Mouse (Mus musculus) midbrain, embryonic 15.5 days (tissue): ENCODE measurements around the gene Nol4l. TPM values are rescaled to one million over a fixed set of nuclear protein-coding genes. Genes with fewer than 3 reads are reported as not detected.
A peak's percentile ranks its signal among the peaks of the same experiment; 100 is the strongest.

Experiments
- ATAC-seq: fragments of 200-750 bp; cut with Nextera tagmentation; replicated peaks from 2 replicates; pipeline ENCODE4 v1.8.0; 2017; ENCODE audit warnings: moderate TSS enrichment
- H3K27ac ChIP-seq: fragments of 300-500 bp; sonication (generic); 2 replicates; pipeline ENCODE4 v1.5.1; 2015; ENCODE audit warnings: mild to moderate bottlenecking, inconsistent platforms
- H3K27me3 ChIP-seq: fragments of 300-500 bp; sonication (generic); replicated peaks from 2 replicates; pipeline ENCODE4 v1.6.1; 2015; ENCODE audit warnings: inconsistent platforms
- H3K36me3 ChIP-seq: fragments of 300-500 bp; sonication (generic); replicated peaks from 2 replicates; pipeline ENCODE4 v1.6.1; 2015; ENCODE audit warnings: inconsistent platforms
- H3K4me1 ChIP-seq: fragments of 300-500 bp; sonication (generic); 2 replicates; pipeline ENCODE4 v1.6.1; 2015; ENCODE audit warnings: inconsistent platforms
- H3K4me2 ChIP-seq: fragments of 300-500 bp; sonication (generic); 2 replicates; pipeline ENCODE4 v1.6.1; 2015; ENCODE audit warnings: inconsistent platforms, mild to moderate bottlenecking, moderate library complexity
- H3K4me3 ChIP-seq: fragments of 300-500 bp; sonication (generic); 2 replicates; pipeline ENCODE4 v1.5.1; 2015; ENCODE audit warnings: mild to moderate bottlenecking, inconsistent platforms
- H3K9ac ChIP-seq: fragments of 300-500 bp; sonication (generic); 2 replicates; pipeline ENCODE4 v1.6.1; 2015; ENCODE audit warnings: mild to moderate bottlenecking, inconsistent platforms
- H3K9me3 ChIP-seq: fragments of 300-500 bp; sonication (generic); 2 replicates; pipeline ENCODE4 v1.6.1; 2016; ENCODE audit warnings: inconsistent platforms
- WGBS: fragments of 180-500 bp; shearing (Covaris S2); methylation state at CpG from one replicate; pipeline ENCODE4 v1.1.7; 2015; ENCODE audit warnings: mixed read lengths; 5-methylcytosine and 5-hydroxymethylcytosine counted together
- polyA plus RNA-seq: library from polyadenylated mRNA; unstranded; fragments of >200 nt; fragmentation: Nextera tagmentation; extraction: Ambion mirVana; gene quantifications from 2 replicates; pipeline ENCODE4 v1.2.1, GENCODE M21; 2015

Nol4l gene
- polyA plus RNA-seq, 1 experiment from 2014 or later, result 54.6 TPM

DNA sequence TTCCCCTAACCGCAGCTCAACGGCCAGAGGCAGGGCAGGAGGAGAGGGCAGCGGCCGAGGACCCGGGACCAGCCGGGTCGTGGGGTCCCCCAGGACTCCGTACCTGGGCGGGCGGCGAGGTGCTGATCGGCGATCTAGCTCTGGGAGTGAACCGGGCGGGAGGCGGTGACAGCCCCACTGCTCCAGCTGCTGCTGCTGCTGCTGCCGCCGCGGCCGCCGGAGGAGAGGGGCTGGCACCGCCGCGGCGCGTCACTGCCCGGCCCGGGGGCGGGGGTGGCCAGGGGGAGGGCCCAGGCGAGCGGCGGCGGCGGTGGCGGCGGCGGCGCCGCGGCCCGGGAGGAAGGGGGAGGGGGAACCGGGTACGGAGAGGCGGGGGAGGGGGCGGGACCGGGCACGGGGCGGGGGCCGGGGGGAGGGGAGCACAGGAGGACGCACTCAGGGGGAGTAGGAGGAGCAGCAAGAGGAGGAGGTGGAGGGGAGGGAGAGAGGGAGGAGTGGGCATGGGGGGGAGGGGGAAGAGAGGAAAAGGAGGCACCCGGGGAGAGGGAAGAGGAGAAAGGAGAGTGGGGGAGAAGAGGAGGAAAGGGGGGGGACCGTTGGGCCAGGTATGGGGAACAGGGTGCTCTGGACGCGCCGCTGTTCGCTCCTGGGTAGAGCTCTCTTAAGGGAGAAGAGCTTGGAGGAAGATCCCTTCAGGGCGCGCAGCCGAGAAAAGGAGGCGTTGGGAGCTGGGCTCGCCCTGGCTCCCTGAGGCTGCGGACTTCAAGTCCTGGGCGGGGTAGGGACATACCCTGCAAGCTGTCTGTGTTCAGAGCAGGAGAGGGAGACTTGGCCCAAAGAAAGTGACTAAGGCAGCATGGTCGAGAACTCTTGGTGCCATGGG is 85.3 kb downstream of the Nol4l start:
- 0% methylated on average over 41 of the region's 64 CpGs for WGBS
- Histone ChIP-seq H3K9ac (peak overlapping the region; percentile 98), H3K27me3 (no peaks in the 10 kb centered on the region)

DNA sequence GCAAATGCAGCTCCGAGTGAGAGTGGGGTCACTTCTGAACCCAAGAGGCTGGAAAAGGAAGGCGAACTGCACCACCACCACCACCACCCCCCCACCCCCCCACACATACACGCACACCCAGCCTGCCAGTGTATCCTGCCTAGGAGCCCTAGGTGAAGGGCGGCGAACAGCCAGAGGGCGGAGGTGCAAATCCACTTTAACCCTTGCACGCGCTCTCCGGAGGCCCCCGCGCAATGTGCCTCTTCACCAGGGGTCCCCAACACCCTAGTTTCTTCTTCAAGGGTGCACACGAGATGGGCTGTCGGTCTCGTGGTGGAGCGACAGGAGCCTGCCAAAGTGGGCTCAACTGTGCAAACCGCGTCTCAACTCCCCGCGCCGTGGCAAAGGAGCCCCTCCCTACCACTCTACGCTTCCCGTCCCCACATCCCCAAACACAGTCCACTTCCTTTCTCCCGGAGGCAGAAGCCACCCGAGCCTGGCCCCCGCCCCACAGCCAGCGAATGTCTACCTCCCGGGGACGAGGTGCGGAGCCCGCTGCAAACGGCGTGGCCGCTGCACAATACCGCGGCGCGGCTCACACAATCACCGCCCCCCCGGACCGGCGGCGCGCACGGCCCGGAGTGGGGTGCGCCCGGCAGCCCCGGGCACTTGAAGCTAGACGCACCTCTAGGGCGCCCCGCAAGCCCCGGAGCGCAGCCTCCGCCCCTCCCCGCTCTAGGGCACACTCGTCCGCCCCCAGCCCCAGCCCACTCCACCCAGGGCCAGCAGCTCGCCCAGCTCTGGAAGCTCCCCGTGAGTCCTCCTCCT is 86.1 kb downstream of the Nol4l start:
- Histone ChIP-seq H3K27me3 (no peaks in the 10 kb centered on the region), H3K4me2 (peak overlapping the region; percentile 96), H3K4me3 (peak overlapping the region; percentile 98), H3K4me1 (peaks cover 51% of the 10 kb centered on the region), H3K36me3 (no peaks in the 10 kb centered on the region), H3K9ac (peak overlapping the region; percentile 98), H3K27ac (peak overlapping the region; percentile 99), H3K9me3 (no peaks in the 10 kb centered on the region)
- WGBS, result under 1% methylated on average over 56 of the region's 59 CpGs
- ATAC-seq, result peak; percentile 56

More for the DNA sequence above, 85.3 kb downstream of the Nol4l start:
- peak overlapping the region; percentile 98 for H3K4me3 ChIP-seq
- peaks cover 44% of the 10 kb centered on the region for H3K4me1 ChIP-seq
- no peaks in the 10 kb centered on the region for H3K36me3 ChIP-seq
- H3K4me2 ChIP-seq, result peak overlapping the region; percentile 96
- no peaks in the 10 kb centered on the region for H3K9me3 ChIP-seq
- H3K27ac ChIP-seq, result peak overlapping the region; percentile 99
- ATAC-seq, result peak; percentile 74

DNA sequence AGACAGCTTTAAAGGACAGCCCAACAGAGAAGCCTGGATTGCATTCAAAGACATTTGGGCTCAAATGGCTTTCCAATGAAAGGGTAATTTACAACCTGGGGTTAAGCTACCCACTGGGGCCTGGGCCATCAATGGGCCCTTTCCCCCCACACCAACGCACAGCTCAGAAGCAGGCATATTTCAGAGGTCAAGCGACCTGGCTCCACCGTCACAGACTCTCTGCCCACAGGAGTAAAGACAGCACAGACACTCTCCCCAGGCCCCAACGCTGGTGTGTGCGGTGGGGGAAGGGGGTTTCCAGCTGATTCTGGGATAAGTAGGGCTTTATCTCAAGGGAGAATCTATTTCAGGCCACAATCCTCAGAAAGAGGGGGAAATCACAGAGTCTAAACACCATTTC is 87.1 kb downstream of the Nol4l start:
- WGBS, result 6% methylated on average over 5 of the region's 5 CpGs
- Histone ChIP-seq H3K4me1 (peaks cover 60% of the 10 kb centered on the region), H3K4me3 (peak overlapping the region; percentile 98)

DNA sequence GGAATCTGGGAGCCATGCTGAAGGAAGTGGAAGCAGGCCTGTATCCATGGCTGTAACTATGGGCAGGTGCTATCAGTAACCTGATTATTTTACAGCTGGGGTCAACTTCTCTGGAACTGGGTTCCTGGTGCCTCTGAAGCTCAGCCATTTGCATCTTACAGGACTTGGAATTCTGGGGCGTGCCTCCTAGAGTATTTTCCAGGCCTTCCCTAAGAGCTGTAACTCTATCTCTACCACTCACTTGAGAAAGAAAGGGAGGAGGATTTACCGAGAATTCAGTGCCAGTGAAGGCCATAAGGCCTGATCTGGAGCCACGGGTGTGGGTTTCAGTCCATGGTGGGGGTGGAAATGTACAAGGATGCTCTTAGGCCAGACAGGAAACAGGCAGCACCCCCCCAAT is 88.5 kb downstream of the Nol4l start:
- Histone ChIP-seq H3K4me2 (peak overlapping the region; percentile 96), H3K9ac (peak overlapping the region; percentile 14; the same call in 1 of the 2 replicates), H3K27ac (peak overlapping the region; percentile 9; the same call in 1 of the 2 replicates), H3K36me3 (no peaks in the 10 kb centered on the region), H3K27me3 (no peaks in the 10 kb centered on the region), H3K9me3 (no peaks in the 10 kb centered on the region), H3K4me1 (peaks cover 69% of the 10 kb centered on the region), H3K4me3 (0 out of 2 replicates have a peak overlapping the region, but pooled peaks have one; percentile 2)
- 35% methylated on average over 3 of the region's 3 CpGs for WGBS
- no peak for ATAC-seq

More for the DNA sequence above, 87.1 kb downstream of the Nol4l start:
- ATAC-seq, result no peak
- Histone ChIP-seq H3K27ac (peak overlapping the region; percentile 99), H3K9ac (peak overlapping the region; percentile 98), H3K4me2 (peak overlapping the region; percentile 96), H3K36me3 (no peaks in the 10 kb centered on the region), H3K27me3 (no peaks in the 10 kb centered on the region), H3K9me3 (no peaks in the 10 kb centered on the region)

DNA sequence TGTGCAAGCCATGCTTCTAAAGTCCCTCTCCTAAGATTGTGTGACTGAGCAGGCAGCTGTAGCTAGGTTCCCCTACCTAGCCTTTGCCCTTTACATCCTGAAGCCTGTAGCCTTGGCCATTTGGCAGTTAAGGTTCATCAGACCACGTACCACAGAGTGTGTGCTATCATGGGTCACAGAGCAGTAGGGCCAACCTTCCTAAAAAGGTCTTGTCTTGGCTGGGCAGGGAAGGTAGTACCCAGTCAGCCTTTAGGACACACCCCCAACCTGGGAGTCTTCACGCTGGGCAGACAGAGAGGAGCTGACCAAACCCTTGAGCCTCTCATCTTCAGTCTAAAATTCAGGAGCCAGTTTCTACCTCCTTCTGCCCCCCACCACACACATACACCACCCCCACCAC is 89.0 kb downstream of the Nol4l start:
- H3K4me3 ChIP-seq, result no peak overlapping the region
- WGBS, result 68% methylated on average over 2 of the region's 2 CpGs
- peak overlapping the region; percentile 96 for H3K4me2 ChIP-seq
- ATAC-seq, result no peak
- peaks cover 70% of the 10 kb centered on the region for H3K4me1 ChIP-seq
- no peaks in the 10 kb centered on the region for H3K27me3 ChIP-seq
- no peak overlapping the region for H3K27ac ChIP-seq
- H3K9me3 ChIP-seq, result no peaks in the 10 kb centered on the region
- H3K9ac ChIP-seq, result 0 out of 2 replicates have a peak overlapping the region, but pooled peaks have one; percentile 14
- no peaks in the 10 kb centered on the region for H3K36me3 ChIP-seq

DNA sequence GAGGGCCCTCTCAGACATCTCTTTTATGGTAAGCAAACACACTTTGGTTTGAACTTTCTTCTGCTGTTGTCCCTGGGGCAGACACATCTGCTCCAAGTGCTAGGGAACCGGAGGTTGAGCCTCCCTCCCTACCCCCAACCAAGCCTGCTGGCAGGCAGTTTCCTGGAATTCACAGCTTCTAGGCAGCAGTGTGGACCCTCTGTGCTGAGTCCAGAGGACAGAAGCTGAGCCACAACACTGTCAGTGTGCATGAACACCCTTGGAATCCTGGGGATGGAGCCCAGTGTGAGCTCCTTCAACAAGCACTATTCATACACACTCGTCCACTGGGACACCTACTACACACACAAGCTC is 92.5 kb downstream of the Nol4l start:
- WGBS, result 41% methylated on average over 2 of the region's 2 CpGs
- peaks cover 85% of the 10 kb centered on the region for H3K4me1 ChIP-seq
- no peak overlapping the region for H3K9ac ChIP-seq
- ATAC-seq, result no peak
- 0 out of 2 replicates have a peak overlapping the region, but pooled peaks have one; percentile 12 for H3K4me2 ChIP-seq
- no peaks in the 10 kb centered on the region for H3K9me3 ChIP-seq
- peaks cover 11% of the 10 kb centered on the region; the same call in 1 of the 2 replicates for H3K36me3 ChIP-seq
- no peak overlapping the region for H3K4me3 ChIP-seq
- peak overlapping the region; percentile 49; the same call in 1 of the 2 replicates for H3K27ac ChIP-seq
- H3K27me3 ChIP-seq, result no peaks in the 10 kb centered on the region

DNA sequence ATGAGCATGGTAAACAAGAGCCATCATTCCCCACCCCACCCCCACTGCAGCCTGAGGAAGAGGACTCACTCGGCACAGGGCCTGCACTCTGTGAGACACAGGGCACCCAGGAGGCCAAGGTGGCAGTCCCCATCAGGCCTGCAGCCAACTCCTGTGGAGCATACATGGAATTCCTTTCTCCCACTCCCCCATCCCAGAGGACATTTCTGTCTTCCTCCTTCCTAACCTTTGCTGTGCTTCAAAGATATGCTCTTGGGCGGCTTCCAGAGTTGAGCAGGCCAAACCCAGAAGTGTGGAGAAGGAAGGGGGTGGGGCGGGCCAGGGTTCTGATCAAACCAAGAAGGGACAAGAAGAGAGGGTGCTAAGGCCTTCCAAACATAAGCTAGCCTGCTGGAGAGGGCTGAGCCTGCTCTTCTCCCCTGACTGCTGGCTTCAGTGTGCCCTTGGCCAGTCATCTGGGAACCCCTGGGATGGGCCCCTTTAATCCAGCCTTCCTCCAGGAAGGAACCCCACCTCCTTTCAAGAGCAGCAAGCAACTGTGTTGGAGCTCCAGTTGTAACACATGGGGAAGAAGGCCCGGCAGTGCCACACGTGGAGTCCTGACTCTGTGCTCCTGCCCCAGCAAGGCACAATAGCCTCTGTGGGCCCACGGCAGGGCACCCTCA is 93.0 kb downstream of the Nol4l start:
- Histone ChIP-seq H3K36me3 (peaks cover 13% of the 10 kb centered on the region), H3K4me1 (peaks cover 82% of the 10 kb centered on the region), H3K9me3 (no peaks in the 10 kb centered on the region), H3K27ac (peak overlapping the region; percentile 49; the same call in 1 of the 2 replicates), H3K4me3 (no peak overlapping the region), H3K9ac (no peak overlapping the region), H3K4me2 (no peak overlapping the region), H3K27me3 (no peaks in the 10 kb centered on the region)
- 43% methylated on average over 6 of the region's 6 CpGs for WGBS
- ATAC-seq, result no peak

DNA sequence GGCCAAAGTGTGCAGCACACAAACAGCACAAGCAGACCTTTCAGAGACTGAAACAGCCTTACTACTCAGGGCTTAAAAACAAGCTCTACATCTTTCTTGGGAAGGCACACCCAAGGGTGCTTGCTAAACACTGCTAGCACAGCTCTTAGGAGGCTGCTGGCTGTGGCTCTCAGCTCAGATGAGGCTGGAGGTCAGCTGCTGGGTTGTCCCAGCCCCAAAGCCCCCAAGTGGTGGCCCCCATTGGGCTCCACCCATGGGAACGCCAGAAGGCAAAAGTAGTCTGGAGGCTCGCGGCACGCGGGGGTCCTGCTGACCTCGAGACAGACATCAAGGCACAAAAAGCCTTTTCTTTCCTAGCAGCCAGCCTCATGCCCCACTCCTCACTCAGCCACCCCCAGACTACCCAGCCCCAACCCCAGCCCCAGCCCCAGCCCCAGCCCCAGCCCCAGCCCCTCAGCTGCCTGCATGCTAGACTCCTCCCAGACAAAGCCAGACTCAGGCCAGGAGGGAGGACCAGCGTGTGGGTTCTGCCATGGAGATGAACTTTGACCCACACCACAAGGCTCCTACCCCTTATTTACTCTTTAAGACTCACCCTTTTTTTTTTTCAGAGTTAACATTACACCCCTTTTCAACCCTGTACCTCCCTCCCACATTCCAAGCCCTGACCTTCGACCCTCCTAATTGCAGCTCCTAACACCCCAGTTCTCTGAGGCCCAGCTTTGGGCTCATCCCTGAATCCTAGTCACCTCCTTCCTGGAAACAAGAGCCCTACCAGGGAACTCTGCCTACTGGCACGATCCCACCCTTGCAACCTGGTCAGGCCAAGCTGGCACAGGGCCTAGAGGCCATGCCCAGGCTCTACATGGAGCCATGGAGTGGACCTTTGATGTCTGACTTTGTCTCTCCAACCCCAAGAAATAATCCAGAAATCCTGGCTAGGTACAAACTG is 94.6 kb downstream of the Nol4l start:
- no peak overlapping the region for H3K9ac ChIP-seq
- H3K4me3 ChIP-seq, result no peak overlapping the region
- peaks cover 29% of the 10 kb centered on the region for H3K36me3 ChIP-seq
- H3K9me3 ChIP-seq, result no peaks in the 10 kb centered on the region
- no peak overlapping the region for H3K4me2 ChIP-seq
- H3K27me3 ChIP-seq, result no peaks in the 10 kb centered on the region
- H3K27ac ChIP-seq, result no peak overlapping the region
- H3K4me1 ChIP-seq, result peaks cover 66% of the 10 kb centered on the region
- WGBS, result 23% methylated on average over 9 of the region's 9 CpGs
- no peak for ATAC-seq

DNA sequence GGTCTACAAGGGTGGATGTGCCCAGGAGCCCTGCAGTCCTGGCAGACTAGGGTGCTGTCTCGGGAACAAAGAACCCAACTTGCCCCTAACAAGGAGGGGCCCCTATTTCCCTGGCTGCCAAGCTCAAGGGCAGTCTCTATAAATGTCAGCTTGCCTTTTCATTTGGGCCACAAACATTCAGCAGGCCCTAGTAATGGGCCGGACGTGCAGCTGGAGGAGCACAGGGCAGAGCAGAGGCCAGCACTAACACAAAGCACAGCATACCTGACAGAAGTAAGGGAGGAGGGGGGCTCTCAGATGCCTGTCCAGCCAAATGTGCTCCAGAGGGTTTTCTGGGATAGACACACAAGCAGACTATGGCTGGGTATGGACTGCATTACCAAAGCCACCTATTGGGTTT is 95.9 kb downstream of the Nol4l start:
- ATAC-seq, result no peak
- H3K4me1 ChIP-seq, result peaks cover 58% of the 10 kb centered on the region
- no peak overlapping the region for H3K27ac ChIP-seq
- H3K4me3 ChIP-seq, result no peak overlapping the region
- no peak overlapping the region for H3K9ac ChIP-seq
- H3K27me3 ChIP-seq, result no peaks in the 10 kb centered on the region
- no peak overlapping the region for H3K4me2 ChIP-seq
- WGBS, result 73% methylated on average over 3 of the region's 3 CpGs
- peaks cover 39% of the 10 kb centered on the region for H3K36me3 ChIP-seq
- no peaks in the 10 kb centered on the region for H3K9me3 ChIP-seq

DNA sequence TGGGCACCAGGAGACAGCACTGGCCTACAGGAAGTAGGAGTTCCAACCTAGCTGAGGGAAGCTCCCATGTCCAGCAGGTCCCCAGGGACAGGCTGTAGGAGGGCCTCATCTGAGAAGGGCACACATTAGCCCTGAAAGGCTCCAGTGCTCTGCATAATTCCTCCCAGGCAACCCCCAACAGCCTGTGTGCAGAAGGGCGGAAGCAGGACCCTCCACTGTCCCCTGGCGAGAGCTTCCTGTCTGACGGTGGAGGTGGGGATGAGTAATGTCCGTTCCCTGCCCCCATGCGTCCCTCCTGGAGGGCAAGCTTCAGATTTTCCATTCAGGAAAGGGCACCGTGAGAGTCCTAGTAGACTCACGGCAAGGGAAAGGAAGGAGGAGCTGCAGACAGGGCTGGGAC is 97.3 kb downstream of the Nol4l start:
- Histone ChIP-seq H3K27ac (no peak overlapping the region), H3K4me1 (peaks cover 49% of the 10 kb centered on the region), H3K4me2 (no peak overlapping the region), H3K4me3 (no peak overlapping the region), H3K36me3 (peaks cover 39% of the 10 kb centered on the region), H3K9me3 (no peaks in the 10 kb centered on the region), H3K9ac (no peak overlapping the region), H3K27me3 (no peaks in the 10 kb centered on the region)
- 55% methylated on average over 7 of the region's 7 CpGs for WGBS
- no peak for ATAC-seq

DNA sequence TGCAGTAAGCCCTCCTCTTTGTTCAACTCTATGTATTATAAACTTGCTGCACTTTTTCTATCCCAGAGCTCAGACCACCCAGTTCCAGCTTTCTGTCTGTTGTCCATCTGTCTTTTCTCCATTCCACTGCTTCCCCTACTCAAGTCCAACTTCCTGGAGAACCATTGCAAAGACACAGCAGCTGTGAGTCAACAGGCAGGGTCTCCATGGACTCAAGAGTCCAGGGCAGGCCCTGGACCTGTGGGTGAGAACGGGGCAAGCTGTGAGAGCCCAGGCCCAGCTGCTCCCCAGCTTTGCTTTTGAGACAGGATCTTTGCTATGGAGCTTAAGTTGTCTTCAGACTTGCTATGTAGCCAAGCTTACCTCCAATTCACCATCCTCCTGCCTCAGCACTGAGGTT is 99.2 kb downstream of the Nol4l start:
- Histone ChIP-seq H3K4me2 (no peak overlapping the region), H3K27ac (no peak overlapping the region), H3K9ac (no peak overlapping the region), H3K4me1 (peaks cover 45% of the 10 kb centered on the region), H3K4me3 (no peak overlapping the region), H3K27me3 (no peaks in the 10 kb centered on the region), H3K36me3 (peaks cover 38% of the 10 kb centered on the region), H3K9me3 (no peaks in the 10 kb centered on the region)
- no peak for ATAC-seq
- WGBS, result 100% methylated on average over 1 of the region's 1 CpGs
